Mouse (Mus musculus): Measurements from ENCODE around the gene Camk2b.

The Camk2b gene

DNA sequence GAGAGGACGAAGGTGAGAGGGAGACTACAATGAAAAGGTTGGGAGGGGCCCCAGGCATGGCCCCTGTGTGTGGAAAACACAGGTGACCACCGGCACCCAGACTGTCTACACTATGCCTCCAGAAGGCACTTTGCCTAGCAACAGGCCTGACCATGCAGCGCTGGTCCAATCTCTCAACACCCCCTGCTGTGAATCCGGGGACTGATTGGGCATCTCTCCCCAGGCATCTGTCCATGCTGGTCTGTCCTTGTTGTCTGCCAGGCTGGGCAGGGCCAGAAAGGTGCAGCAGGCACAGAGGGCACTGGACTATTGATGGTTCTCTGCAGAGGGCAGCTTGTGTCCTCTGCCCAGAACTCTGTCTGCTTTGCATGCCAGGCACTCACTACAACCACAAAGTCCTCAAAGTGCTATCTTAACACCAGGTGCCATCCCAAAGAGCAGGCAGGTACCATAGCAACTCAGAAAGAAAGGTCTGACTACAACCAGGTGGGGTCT, 16.0 kb downstream of the Camk2b start:
- no peak for DNase-seq (ENCODE audit: low spot score in 2 of 2)

GRCm38 (mm10) chr11:6048208-6048607, 18.0 kb downstream of the Camk2b start:
- DNase-seq (ENCODE audit: low spot score in 2 of 2) = no peak

DNA sequence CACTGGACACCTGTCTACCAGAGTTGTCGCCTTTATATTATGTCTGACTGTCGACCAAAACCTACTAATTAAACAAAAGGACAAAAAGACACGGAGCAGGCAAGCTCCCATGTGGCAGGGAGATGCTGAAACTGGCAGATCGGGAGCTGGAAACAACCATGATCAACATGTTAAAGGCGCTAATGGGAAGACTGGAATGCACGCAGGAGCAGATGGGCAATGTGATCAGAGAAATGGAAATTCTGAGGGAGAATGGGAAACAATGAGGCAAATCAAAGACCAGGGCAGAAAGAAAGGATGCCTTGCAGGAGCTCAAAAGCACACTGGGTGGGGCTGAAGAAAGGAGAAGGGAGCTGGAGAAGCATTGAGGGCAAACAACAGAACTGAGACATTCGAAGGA, 27.2 kb downstream of the Camk2b start:
- no peak for DNase-seq (ENCODE audit: low spot score in 2 of 2)

DNA sequence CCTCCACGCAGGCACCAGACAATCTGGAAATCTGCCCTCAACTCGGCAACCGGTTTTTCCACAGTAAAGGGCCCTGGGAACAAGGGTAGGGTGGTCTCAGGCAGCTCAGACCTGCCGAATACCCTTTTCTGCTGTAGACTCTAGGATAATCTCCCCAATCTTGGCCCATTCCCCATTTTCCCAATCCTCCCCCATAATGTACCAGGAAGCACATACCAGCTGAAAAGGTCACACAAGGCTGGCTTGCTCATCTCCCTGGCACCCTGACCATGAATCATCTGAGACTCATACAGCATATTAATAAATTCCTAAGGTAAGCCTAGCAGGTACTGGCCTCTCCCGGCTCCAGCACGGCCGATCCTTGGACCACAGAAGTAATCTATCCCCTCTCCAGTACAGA, 28.5 kb downstream of the Camk2b start:
- no peak for DNase-seq (ENCODE audit: low spot score in 2 of 2)

GRCm38 (mm10) chr11:6037198-6037597, 29.0 kb downstream of the Camk2b start:
- DNase-seq (ENCODE audit: low spot score in 2 of 2) = no peak

- DNase-seq (ENCODE audit: low spot score in 2 of 2) = no peak
Observed at GRCm38 (mm10) chr11:6036477-6036876, 29.7 kb downstream of the Camk2b start.

DNA sequence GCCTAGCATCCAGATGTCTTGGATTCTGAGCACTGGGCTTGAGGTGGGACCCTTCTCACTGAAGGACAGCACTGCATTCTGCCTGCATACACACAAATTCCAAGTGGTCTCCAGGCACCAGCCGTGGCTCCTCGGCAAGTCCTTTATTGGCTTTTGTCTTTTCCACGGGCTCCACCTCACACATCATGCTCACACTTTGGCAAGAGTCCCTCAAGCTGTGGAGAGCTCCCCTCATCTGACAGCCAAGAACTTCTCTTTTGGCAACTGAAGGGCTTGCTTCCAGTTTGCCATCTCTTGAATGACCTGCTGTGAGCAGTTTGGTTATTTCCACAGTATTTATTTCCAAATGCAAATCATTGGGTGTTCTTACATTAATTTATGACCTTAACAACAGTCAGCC, 30.6 kb downstream of the Camk2b start:
- DNase-seq (ENCODE audit: low spot score in 2 of 2) = no peak

DNA sequence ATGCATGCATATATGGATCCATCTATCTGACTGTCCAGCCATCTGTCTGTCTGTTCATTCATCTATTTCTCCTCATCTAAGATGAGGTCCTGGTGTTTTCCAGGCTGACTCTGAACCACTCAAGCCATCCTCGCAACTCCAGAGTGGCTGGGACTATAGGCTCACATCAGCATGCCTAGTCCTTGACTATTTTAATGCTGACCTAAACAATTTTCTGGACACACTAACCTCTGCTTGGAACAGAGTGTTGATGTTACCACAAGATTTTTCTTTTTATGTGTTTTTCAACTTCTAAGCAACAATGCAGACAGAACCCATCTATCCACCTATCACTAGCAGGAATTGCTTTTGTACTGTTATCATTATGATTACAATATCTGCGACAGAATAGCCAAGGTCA, 31.4 kb downstream of the Camk2b start:
- DNase-seq (ENCODE audit: low spot score in 2 of 2) = no peak

DNA sequence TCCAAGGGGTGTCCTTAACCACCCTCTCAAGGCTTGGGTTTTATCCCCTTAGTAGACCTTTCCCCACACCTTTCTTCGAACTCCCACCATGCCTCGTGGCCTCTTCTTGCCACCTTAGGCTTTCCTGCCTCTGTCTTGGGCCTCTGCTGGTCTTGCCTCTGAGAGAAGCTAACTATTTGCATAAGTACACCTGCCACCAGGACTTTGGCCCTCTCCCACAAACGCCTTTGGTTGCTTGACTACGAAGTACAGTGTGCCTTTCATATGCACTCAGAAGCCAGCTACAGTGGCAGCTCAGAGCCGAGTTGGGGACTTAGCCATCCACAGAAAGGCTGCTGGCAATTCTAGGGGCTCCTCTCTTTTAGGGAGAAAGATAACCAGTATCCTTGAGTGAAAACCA, 32.4 kb downstream of the Camk2b start:
- DNase-seq (ENCODE audit: low spot score in 2 of 2) = no peak

GRCm38 (mm10) chr11:6033147-6033546, 33.0 kb downstream of the Camk2b start:
- DNase-seq (ENCODE audit: low spot score in 2 of 2) = peak in 1 of 2 experiments; percentile 63

DNA sequence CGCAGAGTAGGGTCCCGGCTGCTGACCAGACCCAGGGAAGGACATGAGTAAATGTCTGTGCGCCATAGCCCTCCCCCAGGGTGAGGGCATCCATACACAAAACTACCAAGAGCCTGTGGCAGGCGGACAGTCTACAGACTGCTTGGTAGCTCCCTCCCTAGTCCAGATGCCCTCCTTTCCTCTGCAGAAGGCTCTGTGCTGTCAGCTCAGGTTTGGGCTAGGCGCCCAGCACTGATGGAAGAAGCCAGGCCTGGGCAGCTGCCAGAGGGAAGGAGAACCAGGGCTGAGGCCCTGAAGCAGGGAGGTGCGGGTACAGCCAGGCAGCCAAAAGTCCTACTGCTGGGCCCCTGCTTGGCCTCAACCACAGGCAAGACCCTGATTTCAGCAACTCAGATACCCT, 35.5 kb downstream of the Camk2b start:
- peak; percentile 85 to 87 for DNase-seq (ENCODE audit: low spot score in 2 of 2)

GRCm38 (mm10) chr11:6029790-6030189, 36.4 kb downstream of the Camk2b start:
- DNase-seq (ENCODE audit: low spot score in 2 of 2) = no peak

GRCm38 (mm10) chr11:6028911-6029310, 37.3 kb downstream of the Camk2b start:
- no peak for DNase-seq (ENCODE audit: low spot score in 2 of 2)

DNA sequence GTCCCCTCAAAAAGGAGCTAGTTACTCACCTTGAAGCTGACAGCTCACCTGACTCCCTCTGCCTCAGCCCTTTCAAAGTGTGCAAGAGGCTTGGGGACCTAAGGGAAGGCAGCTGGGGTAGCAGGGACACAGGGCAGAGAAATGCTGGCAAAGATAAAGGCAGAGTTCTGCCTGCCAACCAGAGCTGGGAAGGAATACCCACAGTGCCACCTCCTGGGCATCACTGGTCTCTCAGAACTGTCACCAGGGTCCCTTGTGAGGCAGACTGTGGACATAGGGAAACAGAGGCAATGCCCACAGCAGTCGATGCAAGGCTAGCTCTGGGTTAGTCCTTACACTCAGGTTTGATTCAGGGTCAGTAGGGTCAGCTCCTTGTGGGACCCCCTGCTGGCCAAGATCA, 39.8 kb downstream of the Camk2b start:
- DNase-seq (ENCODE audit: low spot score in 2 of 2) = no peak

DNA sequence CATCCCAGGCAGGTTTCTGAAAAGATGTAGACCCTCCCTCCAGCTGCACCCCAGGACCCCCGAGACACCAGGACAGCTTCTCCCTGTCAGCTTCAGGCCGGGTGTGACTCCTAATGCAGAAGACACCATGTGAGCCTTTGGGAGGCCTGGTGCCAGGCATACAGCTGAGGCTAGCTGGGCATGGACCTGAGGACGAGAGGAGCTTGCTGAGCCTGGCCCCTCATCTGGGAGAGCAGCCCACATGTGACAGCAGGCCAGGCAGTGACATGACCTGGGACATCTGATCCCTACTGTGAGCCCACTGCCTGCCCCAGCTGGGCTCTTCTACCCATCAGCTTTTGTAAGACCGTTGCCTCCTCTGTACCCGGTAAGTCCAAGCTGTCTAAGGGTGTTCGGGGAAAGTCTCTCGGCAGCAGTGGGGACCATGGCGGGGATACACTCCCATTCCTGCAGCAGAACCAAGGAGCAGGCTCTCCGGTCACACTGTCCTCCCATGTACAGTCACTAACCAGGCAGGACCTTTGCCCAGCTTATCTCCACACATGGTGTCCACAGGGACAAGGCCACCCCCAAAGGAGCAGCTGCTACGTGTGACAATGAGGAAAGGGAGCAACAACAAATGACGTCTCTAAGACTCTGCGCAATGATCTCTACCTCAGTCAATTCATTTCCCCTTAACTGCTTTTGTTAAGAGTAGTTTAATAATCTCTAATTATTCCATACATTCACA, 41.1 kb downstream of the Camk2b start:
- no peak for DNase-seq (ENCODE audit: low spot score in 2 of 2)

DNA sequence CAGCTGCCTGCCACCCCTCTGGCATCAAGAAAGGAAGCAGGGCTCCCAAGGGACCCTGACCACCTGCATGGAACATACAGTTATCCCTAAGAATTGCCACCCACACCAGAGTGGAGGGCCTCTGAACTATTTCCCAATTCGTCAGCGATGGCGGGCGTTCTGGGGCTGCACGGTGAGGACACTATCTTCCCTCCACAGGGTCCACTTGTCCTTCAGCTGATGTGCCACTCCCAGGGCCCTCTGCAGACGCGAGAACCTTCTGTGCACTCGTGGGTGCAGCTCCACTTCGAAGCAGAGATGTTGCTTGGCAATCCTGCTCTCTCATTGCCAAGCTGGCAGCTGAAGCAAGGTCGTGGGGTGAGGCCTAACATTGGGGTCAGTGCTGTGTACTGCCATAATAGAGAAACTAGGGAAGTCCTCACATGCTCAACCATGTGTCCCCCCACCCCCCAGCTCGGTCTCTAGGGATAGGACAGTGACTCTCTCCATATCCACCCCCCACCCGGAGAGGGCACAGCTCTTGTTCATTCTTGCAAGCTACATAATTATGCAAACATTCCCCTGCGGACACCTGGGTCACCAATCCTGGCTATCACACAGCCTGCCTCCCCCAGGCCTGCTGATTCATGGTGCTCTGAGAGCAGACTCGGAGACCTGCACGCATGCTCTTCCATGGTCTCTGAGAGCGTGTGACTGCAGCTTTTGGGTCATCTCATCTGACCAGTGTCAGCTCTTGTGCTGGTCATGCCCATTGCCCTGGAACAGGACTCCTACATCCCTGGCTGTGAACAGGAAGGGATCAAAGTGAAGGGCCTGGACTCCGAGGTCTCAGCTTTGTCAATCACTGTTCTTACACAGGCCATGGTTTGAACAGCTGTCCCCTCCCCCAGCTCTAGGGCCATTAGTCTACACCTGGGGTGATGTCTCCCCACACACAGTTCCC, 45.0 kb downstream of the Camk2b start:
- no peak for DNase-seq (ENCODE audit: low spot score in 2 of 2)

DNA sequence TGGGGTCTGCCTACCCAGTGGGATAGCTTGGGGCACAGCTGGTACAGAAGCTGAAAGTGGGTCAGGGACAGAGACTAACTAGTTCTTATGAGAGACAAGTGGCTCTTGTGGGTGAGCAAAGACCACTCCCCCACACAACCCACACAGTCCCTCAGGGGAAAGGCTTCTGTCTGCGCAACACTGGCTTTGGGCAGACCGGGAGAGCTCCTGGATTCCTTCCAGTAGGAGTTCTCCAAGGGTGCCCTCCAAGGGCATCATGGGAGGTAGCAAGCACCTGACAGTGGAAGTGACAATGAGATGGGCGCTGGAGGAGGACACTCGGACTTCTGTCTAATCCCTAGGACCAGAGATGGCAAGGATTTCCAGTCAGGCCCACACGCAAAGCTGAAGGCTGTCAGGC, 45.8 kb downstream of the Camk2b start:
- DNase-seq (ENCODE audit: low spot score in 2 of 2) = no peak

- DNase-seq (ENCODE audit: low spot score in 2 of 2) = peak; percentile 63 to 72
Observed at GRCm38 (mm10) chr11:6018218-6019010, 47.7 kb downstream of the Camk2b start.

DNA sequence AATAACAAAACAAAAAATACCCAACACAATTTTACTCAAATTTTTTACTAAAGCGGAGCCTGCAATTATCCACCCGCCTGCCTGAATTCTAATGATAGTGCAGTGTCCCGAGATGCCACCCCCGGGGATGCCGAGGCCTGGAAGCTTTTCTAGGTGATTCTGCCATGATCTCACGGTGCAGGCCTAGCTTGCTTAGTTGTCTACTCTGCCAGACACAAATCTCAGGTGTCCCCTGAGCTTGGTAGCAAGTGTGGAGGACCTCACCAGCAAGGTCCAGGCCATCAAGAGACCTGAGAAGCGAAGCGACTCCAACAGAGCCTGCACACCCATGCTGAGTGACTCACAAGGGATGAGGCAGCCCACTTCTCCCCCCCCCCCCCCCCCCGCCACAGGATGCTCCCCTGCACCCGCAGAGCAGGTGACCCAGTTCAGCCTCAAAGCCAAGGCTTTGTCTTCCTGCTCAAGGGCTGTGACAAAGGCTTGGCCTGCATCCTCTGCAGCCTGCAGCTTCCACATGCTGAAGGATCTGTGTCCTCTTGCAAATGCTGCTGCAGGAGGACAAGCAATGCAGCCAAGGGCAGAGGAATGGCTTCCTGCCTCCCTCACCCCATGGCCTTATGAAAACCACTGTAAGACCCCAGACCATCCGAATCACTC, 48.5 kb downstream of the Camk2b start:
- no peak for DNase-seq (ENCODE audit: low spot score in 2 of 2)

- DNase-seq (ENCODE audit: low spot score in 2 of 2) = no peak
Observed at GRCm38 (mm10) chr11:6016797-6017395, 49.3 kb downstream of the Camk2b start.

- DNase-seq (ENCODE audit: low spot score in 2 of 2) = peak in 1 of 2 experiments; percentile 63
Observed at GRCm38 (mm10) chr11:6016368-6016767, 49.8 kb downstream of the Camk2b start.

Data from frontal cortex, postnatal 36 days (tissue).